ENCODE assay signal across 20 mouse cellular contexts in the genomic region with DNA sequence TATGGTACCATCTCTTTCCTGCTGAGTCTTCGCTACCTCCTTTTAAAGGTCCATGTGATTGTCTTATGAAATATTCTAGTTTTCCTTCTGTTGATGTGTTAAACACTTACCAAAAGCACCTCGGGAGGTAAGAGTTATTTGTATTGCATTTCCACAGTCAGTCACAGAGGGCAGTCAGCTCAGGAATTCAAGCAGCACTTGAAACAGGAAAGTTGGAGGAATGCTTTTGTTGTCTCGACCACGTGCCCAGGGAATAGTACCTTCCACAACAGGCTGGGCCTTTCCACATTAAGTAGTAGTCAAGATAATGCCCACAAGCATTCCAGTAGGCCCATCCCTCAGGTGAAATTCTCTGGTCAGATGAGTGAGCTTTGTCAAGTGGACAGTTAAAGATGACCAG. TPM values are rescaled to one million over a fixed set of nuclear protein-coding genes. Genes with fewer than 3 reads are reported as not detected.
DNase-seq lines count a peak whose midpoint lies in the region; ATAC-seq and TF ChIP-seq lines count a peak whose summit lies in the region.
"Had no signal": no experiment of that assay in that cellular context is flagged by ENCODE, and none has a peak within 500 bp of the region (broad histone marks: within the 10 kb centered on the region; RNA-seq: fewer than 3 reads in every experiment).

No protein-coding gene starts in this region.

- in situ Hi-C loops in ES-E14 (cut with MboI; ENCODE audit: low sequenced_read_pairs in 2 of 2, unreplicated experiment in 2 of 2) = no loop called here

- no peak overlapping the region for H3K4me3 ChIP-seq in heart, embryonic 10.5 days
- no peak overlapping the region for H3K4me3 ChIP-seq in hindbrain, postnatal 0 days (ENCODE audit: low read length)
- H3K4me3 ChIP-seq in hindbrain, embryonic 11.5 days (ENCODE audit: low read depth, low read length) = no peak overlapping the region
- no peak overlapping the region for H3K4me3 ChIP-seq in ES-E14 (ENCODE audit: insufficient read depth in 1 of 2, low read depth in 1 of 2, low read length in 2 of 2, poor library complexity in 1 of 2, severe bottlenecking in 1 of 2)
- H3K4me3 ChIP-seq in lung, embryonic 16.5 days (ENCODE audit: low read length) = no peak overlapping the region
- H3K4me3 ChIP-seq: forebrain, embryonic 12.5 days; hindbrain, embryonic 15.5 days; left cerebral cortex, adult 2 months; limb, embryonic 12.5 days; liver, embryonic 15.5 days; neural tube, embryonic 13.5 days; stomach, embryonic 15.5 days had no signal

- H3K4me1 ChIP-seq in heart, embryonic 10.5 days = peaks cover 15% of the 10 kb centered on the region; the same call in 1 of the 2 replicates
- H3K4me1 ChIP-seq in hindbrain, postnatal 0 days (ENCODE audit: insufficient read depth, low read length) = no peaks in the 10 kb centered on the region
- H3K4me1 ChIP-seq in hindbrain, embryonic 11.5 days (replicated peaks; ENCODE audit: control insufficient read depth, insufficient read depth, low read length) = no peaks in the 10 kb centered on the region
- peaks cover 4 to 8% of the 10 kb centered on the region in 2 experiments; a peak in 2 of 4 replicates for H3K4me1 ChIP-seq in ES-E14 (ENCODE audit: control insufficient read depth in 2 of 2, insufficient read depth in 2 of 2, low read length in 2 of 2, poor library complexity in 1 of 2)
- H3K4me1 ChIP-seq in lung, embryonic 16.5 days (replicated peaks; ENCODE audit: control insufficient read depth, insufficient read depth, low read length) = no peaks in the 10 kb centered on the region
- H3K4me1 ChIP-seq: forebrain, embryonic 12.5 days; hindbrain, embryonic 15.5 days; limb, embryonic 12.5 days; liver, embryonic 15.5 days; neural tube, embryonic 13.5 days; stomach, embryonic 15.5 days had no signal

- no peak overlapping the region for H3K4me2 ChIP-seq in hindbrain, postnatal 0 days (ENCODE audit: low read depth, low read length)
- no peak overlapping the region for H3K4me2 ChIP-seq in hindbrain, embryonic 11.5 days (replicated peaks; ENCODE audit: low read depth, low read length)
- H3K4me2 ChIP-seq in lung, embryonic 16.5 days (ENCODE audit: low read depth, low read length) = no peak overlapping the region
- H3K4me2 ChIP-seq: forebrain, embryonic 12.5 days; hindbrain, embryonic 15.5 days; limb, embryonic 12.5 days; liver, embryonic 15.5 days; neural tube, embryonic 13.5 days; stomach, embryonic 15.5 days had no signal

- intact Hi-C loops in left cerebral cortex, postnatal 10 days (cut with DNase I) = no loop called here

- 34% methylated on average over 4 of the region's 4 CpGs for WGBS in heart, embryonic 10.5 days
- WGBS in hindbrain, postnatal 0 days = 39% methylated on average over 4 of the region's 4 CpGs
- 50% methylated on average over 4 of the region's 4 CpGs for WGBS in hindbrain, embryonic 11.5 days
- 36% methylated on average over 4 of the region's 4 CpGs for WGBS in lung, embryonic 16.5 days

- no peaks in the 10 kb centered on the region for H3K27me3 ChIP-seq in heart, embryonic 10.5 days (ENCODE audit: insufficient read depth, poor library complexity, severe bottlenecking)
- H3K27me3 ChIP-seq in hindbrain, postnatal 0 days (ENCODE audit: insufficient read depth, low read length) = no peaks in the 10 kb centered on the region
- H3K27me3 ChIP-seq in hindbrain, embryonic 11.5 days (ENCODE audit: control insufficient read depth, insufficient read depth, low read length) = no peaks in the 10 kb centered on the region
- H3K27me3 ChIP-seq in lung, embryonic 16.5 days (ENCODE audit: control insufficient read depth, insufficient read depth, low read depth, low read length) = no peaks in the 10 kb centered on the region
- H3K27me3 ChIP-seq: forebrain, embryonic 12.5 days; hindbrain, embryonic 15.5 days; limb, embryonic 12.5 days; liver, embryonic 15.5 days; neural tube, embryonic 13.5 days; stomach, embryonic 15.5 days had no signal

- no peak for DNase-seq in heart, embryonic 10.5 days (ENCODE audit: low spot score)
- DNase-seq in heart, adult 18-20 months = no peak
- no peak for DNase-seq in hindbrain, postnatal 0 days (ENCODE audit: low spot score)
- no peak for DNase-seq in hindbrain, embryonic 11.5 days (ENCODE audit: low spot score)
- peak; percentile 22 for DNase-seq in ES-E14 (ENCODE audit: low read depth, low spot score)
- DNase-seq in left cerebral cortex, postnatal 10 days (ENCODE audit: extremely low spot score in 1 of 2, low spot score in 2 of 2) = no peak
- DNase-seq: adrenal gland, postnatal 25 days; cerebellum, adult 2 months; gastrocnemius, postnatal 14 days; right cerebral cortex, postnatal 14 days had no signal

- no peak for ATAC-seq in hindbrain, postnatal 0 days
- no peak for ATAC-seq in hindbrain, embryonic 11.5 days (ENCODE audit: low FRiP score)
- ATAC-seq in lung, embryonic 16.5 days (ENCODE audit: low read depth) = peak; percentile 71; the same call in 1 of the 2 replicates
- ATAC-seq in granulocyte monocyte progenitor cell, adult 5-6 weeks (replicated peaks; ENCODE audit: poor library complexity, severe bottlenecking) = no peak
- ATAC-seq: intestine, postnatal 0 days had no signal

- H3K36me3 ChIP-seq in heart, embryonic 10.5 days = peaks cover 48% of the 10 kb centered on the region
- peaks cover 23% of the 10 kb centered on the region for H3K36me3 ChIP-seq in hindbrain, postnatal 0 days (ENCODE audit: insufficient read depth, low read length)
- H3K36me3 ChIP-seq in hindbrain, embryonic 11.5 days (ENCODE audit: control insufficient read depth, insufficient read depth, low read length) = peaks cover 4% of the 10 kb centered on the region
- peaks cover 3% of the 10 kb centered on the region; the same call in 1 of the 2 replicates for H3K36me3 ChIP-seq in ES-E14 (ENCODE audit: control insufficient read depth, insufficient read depth, low read length, poor library complexity, severe bottlenecking)
- H3K36me3 ChIP-seq in lung, embryonic 16.5 days (ENCODE audit: control insufficient read depth, insufficient read depth, low read length) = peaks cover 6% of the 10 kb centered on the region
- H3K36me3 ChIP-seq: liver, embryonic 15.5 days had no signal

- TF ChIP-seq CTCF in hindbrain, postnatal 0 days (IDR thresholded peaks at IDR 0.05; ENCODE audit: low read depth) = peak; percentile 27; the same call in 1 of the 2 replicates

- no peaks in the 10 kb centered on the region for H3K9me3 ChIP-seq in heart, embryonic 10.5 days
- H3K9me3 ChIP-seq in hindbrain, postnatal 0 days (ENCODE audit: low read length) = no peaks in the 10 kb centered on the region
- no peaks in the 10 kb centered on the region for H3K9me3 ChIP-seq in hindbrain, embryonic 11.5 days (ENCODE audit: control insufficient read depth, low read length)
- no peaks in the 10 kb centered on the region for H3K9me3 ChIP-seq in ES-E14 (ENCODE audit: control insufficient read depth, insufficient read depth, low read depth, low read length)
- H3K9me3 ChIP-seq in lung, embryonic 16.5 days (ENCODE audit: control insufficient read depth, low read length) = no peaks in the 10 kb centered on the region
- H3K9me3 ChIP-seq: forebrain, embryonic 12.5 days; hindbrain, embryonic 15.5 days; limb, embryonic 12.5 days; liver, embryonic 15.5 days; neural tube, embryonic 13.5 days; stomach, embryonic 15.5 days had no signal

- H3K9ac ChIP-seq in hindbrain, postnatal 0 days (replicated peaks; ENCODE audit: low read length) = no peak overlapping the region
- no peak overlapping the region for H3K9ac ChIP-seq in hindbrain, embryonic 11.5 days (ENCODE audit: low read depth, low read length)
- no peak overlapping the region for H3K9ac ChIP-seq in ES-E14 (ENCODE audit: insufficient read depth, low read depth, low read length, poor library complexity, severe bottlenecking)
- no peak overlapping the region for H3K9ac ChIP-seq in lung, embryonic 16.5 days (ENCODE audit: low read length)
- H3K9ac ChIP-seq: forebrain, embryonic 12.5 days; hindbrain, embryonic 15.5 days; limb, embryonic 12.5 days; liver, embryonic 15.5 days; neural tube, embryonic 13.5 days; stomach, embryonic 15.5 days had no signal

- peak overlapping the region; percentile 56; the same call in 1 of the 2 replicates for H3K27ac ChIP-seq in heart, embryonic 10.5 days
- no peak overlapping the region for H3K27ac ChIP-seq in hindbrain, postnatal 0 days
- no peak overlapping the region for H3K27ac ChIP-seq in hindbrain, embryonic 11.5 days (ENCODE audit: low read depth, low read length)
- H3K27ac ChIP-seq in ES-E14 (ENCODE audit: insufficient read depth, low read depth, low read length, poor library complexity, severe bottlenecking) = no peak overlapping the region
- H3K27ac ChIP-seq in lung, embryonic 16.5 days (ENCODE audit: low read length) = peak overlapping the region; percentile 45; the same call in 1 of the 2 replicates
- H3K27ac ChIP-seq: forebrain, embryonic 12.5 days; hindbrain, embryonic 15.5 days; left cerebral cortex, adult 2 months; limb, embryonic 12.5 days; liver, embryonic 15.5 days; neural tube, embryonic 13.5 days; stomach, embryonic 15.5 days had no signal

TF ChIP-seq in ES-E14, 5 proteins besides CTCF, POLR2A, EP300 and RAD21:
- no peak for TF ChIP-seq MAFK (IDR thresholded peaks at IDR 0.05; ENCODE audit: insufficient read depth, low read depth, low read length)
- no peak for TF ChIP-seq CHD2 (IDR thresholded peaks at IDR 0.05; ENCODE audit: low read depth, low read length)
- TF ChIP-seq HCFC1 (IDR thresholded peaks at IDR 0.05; ENCODE audit: borderline replicate concordance, insufficient read depth, low read length) = no peak
- TF ChIP-seq ZNF384 (IDR thresholded peaks at IDR 0.05; ENCODE audit: low read depth, low read length) = no peak
- TF ChIP-seq ZC3H11A (IDR thresholded peaks at IDR 0.05; ENCODE audit: borderline replicate concordance, low read depth, low read length) = no peak
TF ChIP-seq in ES-E14: peak in this region for 0.

RNA-seq across cellular contexts. Expression of gene Tmem181a, which starts 52.9 kb away (rescaled TPM):
- polyA plus RNA-seq in heart, embryonic 10.5 days (2016; fragmentation: Nextera tagmentation; extraction: Ambion mirVana) = 18.1 and 23.0 TPM in 2 replicates
- 1 to 10 TPM; 7.3 to 7.8 TPM for total RNA-seq in heart, adult 18-20 months (2021)
- total RNA-seq in hindbrain, postnatal 0 days (2014; rRNA removed) = 71.5 and 75.2 TPM in 2 replicates
- polyA plus RNA-seq in hindbrain, postnatal 0 days (2015; fragmentation: Nextera tagmentation; extraction: Ambion mirVana) = 58.7 and 59.1 TPM in 2 replicates
- 24.2 and 27.1 TPM in 2 replicates for polyA plus RNA-seq in hindbrain, embryonic 11.5 days (2014; fragmentation: Nextera tagmentation; extraction: Ambion mirVana)
- 27.0 and 33.5 TPM in 2 replicates for total RNA-seq in ES-E14 (2012; rRNA removed)
- 20.1 and 20.6 TPM in 2 replicates for polyA plus RNA-seq in lung, embryonic 16.5 days (2015; fragmentation: Nextera tagmentation; extraction: Ambion mirVana)
- 100 to 1,000 TPM; 101 to 103 TPM for total RNA-seq in left cerebral cortex, postnatal 10 days (2021)
- 9.7 and 13.0 TPM in 2 replicates for total RNA-seq in granulocyte monocyte progenitor cell, adult 5-6 weeks (2014; fragmentation: Nextera tagmentation)
- 7.4 and 8.2 TPM in 2 replicates for total RNA-seq in granulocyte monocyte progenitor cell, adult 5-6 weeks (2017)

Comparison
In these comparisons a context has a peak if more than half of its experiments do, and no peak if none do; other contexts are left out.
1. H3K27ac ChIP-seq: peak in heart, embryonic 10.5 days (single experiment) and lung, embryonic 16.5 days (single experiment); none in hindbrain, postnatal 0 days (single experiment), hindbrain, embryonic 11.5 days (single experiment) and ES-E14 (single experiment).